Mouse (Mus musculus): ENCODE results near the gene Prtn3.

- TF ChIP-seq CTCF (IDR thresholded peaks at IDR 0.05; ENCODE audit: low read depth) = no peak
- peak; percentile 62 for TF ChIP-seq EP300 (optimal IDR thresholded peaks at IDR 0.05)
Measured at GRCm38 (mm10) chr10:79853392-79853791, 20.9 kb upstream of the Prtn3 start.

Data from stomach, postnatal 0 days (tissue).